Mouse (Mus musculus): Measurements from ENCODE around the gene Gm20431.

GRCm38 (mm10) chr2:167606745-167607123 lies 54.6 kb downstream of the Gm20431 start:
- TF ChIP-seq CTCF (IDR thresholded peaks at IDR 0.05; ENCODE audit: borderline replicate concordance, control insufficient read depth, extremely low read depth, insufficient read depth, low read length, poor library complexity) (no peak), POLR2A (IDR thresholded peaks at IDR 0.05; ENCODE audit: control insufficient read depth, extremely low read depth, insufficient read depth, low read length, poor library complexity) (no peak)

All from thymus, adult 2 months (tissue).